Mouse (Mus musculus) intestine, postnatal 0 days (tissue): ENCODE data around the gene Plcb4. TPM values are rescaled to one million over a fixed set of nuclear protein-coding genes. Genes with fewer than 3 reads are reported as not detected.
"Not testable (repeated sequence)": the region's sequence is repeated elsewhere in the genome, so short reads cannot be mapped to it uniquely, and the experiment has no call there.

Source experiments
- ATAC-seq: fragments of 200-750 bp; cut with Nextera tagmentation; 2 replicates; pipeline ENCODE4 v1.8.0; 2017; ENCODE audit warnings: mild to moderate bottlenecking, moderate TSS enrichment, moderate library complexity
- H3K27ac ChIP-seq: fragments of 300-500 bp; sonication (generic); 2 replicates; pipeline ENCODE4 v1.5.1; 2014; ENCODE audit warnings: mild to moderate bottlenecking, low read depth, low read length, moderate library complexity
- H3K27me3 ChIP-seq: fragments of 300-500 bp; sonication (generic); replicated peaks from 2 replicates; pipeline ENCODE4 v1.6.1; 2014; ENCODE audit warnings: low read length, mixed read lengths; ENCODE audit not compliant: control insufficient read depth, insufficient read depth
- H3K36me3 ChIP-seq: fragments of 300-500 bp; sonication (generic); 2 replicates; pipeline ENCODE4 v1.6.1; 2014; ENCODE audit warnings: mild to moderate bottlenecking, moderate library complexity; ENCODE audit not compliant: control insufficient read depth, insufficient read depth
- H3K4me1 ChIP-seq: fragments of 300-500 bp; sonication (generic); replicated peaks from 2 replicates; pipeline ENCODE4 v1.6.1; 2014; ENCODE audit warnings: antibody characterized with exemption, low read length, mixed read lengths; ENCODE audit not compliant: control insufficient read depth, insufficient read depth
- H3K4me2 ChIP-seq: fragments of 300-500 bp; sonication (generic); replicated peaks from 2 replicates; pipeline ENCODE4 v1.6.1; 2014; ENCODE audit warnings: low read depth, mild to moderate bottlenecking, moderate library complexity
- H3K4me3 ChIP-seq: fragments of 300-500 bp; sonication (generic); 2 replicates; pipeline ENCODE4 v1.5.1; 2014; ENCODE audit warnings: low read depth, low read length
- H3K9ac ChIP-seq: fragments of 300-500 bp; sonication (generic); 2 replicates; pipeline ENCODE4 v1.6.1; 2014; ENCODE audit warnings: mild to moderate bottlenecking, low read depth, low read length
- H3K9me3 ChIP-seq: fragments of 300-500 bp; sonication (generic); 2 replicates; pipeline ENCODE4 v1.6.1; 2016; ENCODE audit warnings: mixed run types; ENCODE audit not compliant: control insufficient read depth
- CTCF ChIP-seq: sonication (generic); IDR thresholded peaks from 2 replicates; pipeline ENCODE4 v1.5.1; 2016; ENCODE audit warnings: low read depth, mild to moderate bottlenecking, control low read depth, antibody characterized with exemption, moderate library complexity
- WGBS: fragments of 180-500 bp; shearing (Covaris S2); extraction: QIAGEN DNeasy Blood & Tissue Kit; methylation state at CpG from one replicate; pipeline ENCODE4 v1.1.7; 2014; 5-methylcytosine and 5-hydroxymethylcytosine counted together
- polyA plus RNA-seq: library from polyadenylated mRNA; unstranded; fragments of >200 nt; fragmentation: Nextera tagmentation; extraction: Ambion mirVana; gene quantifications from 2 replicates; pipeline ENCODE4 v1.2.1, GENCODE M21; 2015

Gene Plcb4
- polyA plus RNA-seq, 1 experiment from 2014 or later, result 5.5 TPM

DNA sequence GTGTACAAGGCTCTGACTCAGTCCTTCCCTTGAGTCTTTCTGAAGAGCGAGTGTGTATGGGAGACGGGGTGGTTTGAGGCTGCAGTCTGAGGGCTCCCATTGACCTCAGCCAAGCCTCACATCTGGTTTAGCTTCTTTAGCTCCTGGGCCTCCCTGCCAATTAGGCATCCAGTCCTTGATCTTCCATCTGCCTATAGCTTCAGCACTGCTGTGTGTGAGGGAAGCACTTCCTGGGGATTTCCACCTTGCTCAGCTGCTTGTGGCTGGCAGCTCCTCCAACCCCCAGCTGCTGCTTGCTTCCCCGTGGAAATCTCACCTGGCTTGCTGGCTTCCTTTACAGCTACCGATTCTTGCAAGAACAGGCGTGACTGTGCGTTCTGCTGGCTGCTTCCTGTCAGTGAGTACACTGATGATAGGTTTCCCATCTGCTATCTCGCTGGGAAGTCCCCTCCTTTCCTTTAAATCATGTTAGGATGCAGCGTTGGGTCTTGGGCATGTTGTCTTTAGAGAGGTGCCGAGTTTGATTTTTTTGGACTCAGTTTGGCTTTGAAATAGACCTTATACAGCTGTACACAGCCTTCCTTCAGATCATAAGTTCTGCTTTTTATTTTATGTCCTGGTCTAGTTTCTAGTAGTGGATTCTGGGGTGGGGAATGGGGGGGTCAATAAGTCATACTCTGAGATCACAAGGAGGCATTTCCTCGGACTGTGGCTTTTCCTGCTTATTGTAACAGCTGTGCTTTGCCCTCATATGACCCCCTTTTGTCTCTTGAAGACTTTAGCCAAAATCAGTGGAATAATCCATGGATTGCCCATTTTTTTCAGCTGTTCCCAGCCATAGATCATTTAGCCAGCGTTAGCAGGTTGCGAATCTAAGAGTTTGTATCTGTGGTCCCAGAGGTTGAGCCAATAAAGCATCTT is 34.0 kb downstream of the Plcb4 start:
- Histone ChIP-seq H3K4me2 (no peak overlapping the region), H3K4me3 (no peak overlapping the region), H3K27me3 (no peaks in the 10 kb centered on the region), H3K36me3 (no peaks in the 10 kb centered on the region), H3K9me3 (no peaks in the 10 kb centered on the region), H3K27ac (no peak overlapping the region), H3K4me1 (no peaks in the 10 kb centered on the region), H3K9ac (no peak overlapping the region)
- no peak for TF ChIP-seq CTCF
- ATAC-seq, result 0 out of 2 replicates have a peak, but pooled peaks have one; percentile 13
- 62% methylated on average over 12 of the region's 12 CpGs for WGBS

DNA sequence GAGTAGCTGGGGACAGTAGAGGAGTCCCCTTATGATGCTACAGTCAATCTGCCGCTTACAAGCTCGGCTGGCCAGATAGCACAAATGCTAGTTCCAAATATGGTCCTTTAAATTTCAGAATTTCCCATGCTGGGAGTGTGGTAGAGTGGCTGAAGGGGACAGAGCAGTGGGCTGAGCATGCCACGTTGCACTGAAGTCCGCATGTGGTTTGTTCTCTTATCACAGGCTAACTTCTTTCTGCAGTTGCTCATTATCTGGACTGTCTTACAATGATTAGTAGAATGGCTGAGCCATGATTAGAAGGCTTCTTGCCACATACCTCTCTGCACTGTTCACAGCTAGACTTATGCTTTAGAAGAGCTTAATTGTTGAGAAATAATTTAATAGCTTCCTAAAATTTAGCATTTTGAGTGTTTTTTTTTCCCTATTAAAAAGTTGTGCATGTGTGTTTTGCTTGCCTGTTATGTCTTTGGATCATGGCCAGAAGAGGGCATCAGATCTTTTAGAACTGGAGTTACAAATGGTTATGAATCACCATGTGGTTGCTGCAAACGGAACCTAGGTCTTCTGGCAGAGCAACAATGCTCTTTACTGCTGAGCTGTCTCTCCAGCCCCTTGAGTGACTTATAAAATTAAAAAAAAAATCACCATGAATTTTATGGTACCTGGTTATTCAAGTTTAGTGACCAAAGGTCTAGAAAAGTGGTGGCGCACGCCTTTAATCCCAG is 42.0 kb downstream of the Plcb4 start:
- no peak for TF ChIP-seq CTCF
- ATAC-seq, result no peak
- Histone ChIP-seq H3K9ac (no peak overlapping the region), H3K9me3 (no peaks in the 10 kb centered on the region), H3K4me3 (no peak overlapping the region), H3K4me2 (no peak overlapping the region), H3K27ac (no peak overlapping the region), H3K4me1 (no peaks in the 10 kb centered on the region), H3K27me3 (no peaks in the 10 kb centered on the region), H3K36me3 (no peaks in the 10 kb centered on the region)
- WGBS, result 83% methylated on average over 7 of the region's 7 CpGs

DNA sequence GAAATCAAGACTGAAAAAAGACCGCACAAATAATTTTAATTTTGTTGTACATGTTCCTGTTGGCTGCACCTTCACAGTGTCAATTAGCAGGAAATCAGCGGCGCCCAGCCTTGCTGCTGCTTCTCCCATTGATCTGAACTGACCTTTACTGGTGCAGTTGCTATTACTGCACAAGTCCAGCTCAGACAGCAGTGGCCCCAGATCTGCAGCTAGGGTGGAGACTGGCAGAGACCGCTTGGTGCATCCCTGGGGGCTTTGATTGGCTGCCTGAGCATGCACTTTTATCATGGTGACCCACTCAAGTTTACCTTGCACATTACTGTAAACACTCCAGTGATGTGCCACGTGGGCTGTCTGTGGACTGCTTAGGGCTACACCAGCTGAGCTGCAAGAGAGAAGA is 45.9 kb downstream of the Plcb4 start:
- Histone ChIP-seq H3K4me3 (no peak overlapping the region), H3K27ac (no peak overlapping the region), H3K9me3 (no peaks in the 10 kb centered on the region), H3K27me3 (no peaks in the 10 kb centered on the region), H3K4me1 (no peaks in the 10 kb centered on the region), H3K9ac (no peak overlapping the region), H3K4me2 (no peak overlapping the region), H3K36me3 (no peaks in the 10 kb centered on the region)
- 88% methylated on average over 5 of the region's 5 CpGs for WGBS
- TF ChIP-seq CTCF, result no peak
- ATAC-seq, result no peak

GRCm38 (mm10) chr2:135707305-135707704 is 48.5 kb downstream of the Plcb4 start:
- H3K27me3 ChIP-seq, result no peaks in the 10 kb centered on the region
- no peak overlapping the region for H3K9ac ChIP-seq
- no peak for ATAC-seq
- no peak overlapping the region for H3K4me2 ChIP-seq
- H3K36me3 ChIP-seq, result no peaks in the 10 kb centered on the region
- no peak overlapping the region for H3K27ac ChIP-seq
- no peaks in the 10 kb centered on the region for H3K4me1 ChIP-seq
- no peak for TF ChIP-seq CTCF
- no peaks in the 10 kb centered on the region for H3K9me3 ChIP-seq
- WGBS, result 78% methylated on average over 2 of the region's 2 CpGs
- no peak overlapping the region for H3K4me3 ChIP-seq

DNA sequence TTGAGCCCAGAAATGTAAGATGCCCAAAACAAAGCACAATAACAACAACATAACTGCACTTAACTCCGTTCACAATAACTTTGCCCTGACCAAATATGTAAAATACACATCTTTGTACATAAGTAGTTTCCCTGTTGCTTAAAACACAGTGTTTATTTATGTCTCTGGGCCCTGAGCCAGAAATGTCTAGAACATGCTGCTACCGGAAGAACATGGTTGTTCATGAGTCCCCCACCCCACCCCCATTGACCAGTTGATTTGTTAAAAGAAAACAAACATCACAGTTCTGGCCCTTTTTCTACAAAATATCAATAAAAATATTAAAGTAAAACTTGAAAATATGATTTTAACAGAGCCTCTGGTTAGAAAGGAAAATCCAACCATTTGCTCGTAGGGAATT is 49.6 kb downstream of the Plcb4 start:
- Histone ChIP-seq H3K36me3 (no peaks in the 10 kb centered on the region), H3K27ac (no peak overlapping the region), H3K4me2 (no peak overlapping the region), H3K27me3 (no peaks in the 10 kb centered on the region), H3K4me1 (no peaks in the 10 kb centered on the region), H3K9ac (no peak overlapping the region), H3K4me3 (no peak overlapping the region), H3K9me3 (no peaks in the 10 kb centered on the region)
- TF ChIP-seq CTCF, result no peak
- WGBS, result 70% methylated on average over 3 of the region's 3 CpGs
- no peak for ATAC-seq

GRCm38 (mm10) chr2:135708796-135709195 is 50.0 kb downstream of the Plcb4 start:
- Histone ChIP-seq H3K4me3 (no peak overlapping the region), H3K9me3 (no peaks in the 10 kb centered on the region), H3K4me1 (no peaks in the 10 kb centered on the region), H3K27me3 (no peaks in the 10 kb centered on the region), H3K4me2 (no peak overlapping the region), H3K9ac (no peak overlapping the region), H3K27ac (no peak overlapping the region), H3K36me3 (no peaks in the 10 kb centered on the region)
- TF ChIP-seq CTCF, result no peak
- WGBS, result 88% methylated on average over 9 of the region's 9 CpGs
- ATAC-seq, result no peak

DNA sequence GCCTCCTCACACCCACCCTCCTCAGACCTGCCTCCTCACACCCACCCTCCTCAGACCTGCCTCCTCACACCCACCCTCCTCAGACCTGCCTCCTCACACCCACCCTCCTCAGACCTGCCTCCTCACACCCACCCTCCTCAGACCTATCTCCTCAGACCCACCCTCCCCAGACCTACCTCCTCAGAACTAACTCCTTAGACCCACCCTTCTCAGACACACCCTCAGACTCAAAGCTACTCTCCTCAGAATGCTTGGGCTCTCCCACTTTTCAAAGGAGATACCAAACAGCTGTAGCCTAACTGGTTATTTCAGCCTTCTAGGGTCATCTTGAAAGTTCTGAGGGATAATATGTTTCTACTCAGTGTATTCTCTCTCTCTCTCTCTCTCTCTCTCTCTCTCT is 50.9 kb downstream of the Plcb4 start:
- H3K9ac ChIP-seq, H3K36me3 ChIP-seq, ATAC-seq, H3K9me3 ChIP-seq, H3K27ac ChIP-seq, H3K27me3 ChIP-seq, H3K4me3 ChIP-seq, H3K4me2 ChIP-seq, H3K4me1 ChIP-seq: not testable (repeated sequence)
